Mouse (Mus musculus) thymus, adult 2 months (tissue): ENCODE results near the gene Blvrb.

Experiments
- CTCF ChIP-seq: fragments of 200-500 bp; IDR thresholded peaks from 2 replicates; pipeline ENCODE4 v1.5.1; 2012; ENCODE audit warnings: mild to moderate bottlenecking, control low read depth, low read length, moderate library complexity, borderline replicate concordance; ENCODE audit not compliant: control insufficient read depth, poor library complexity, insufficient read depth; ENCODE audit errors: extremely low read depth
- POLR2A ChIP-seq: fragments of 200-500 bp; IDR thresholded peaks from 2 replicates; pipeline ENCODE4 v1.6.1; 2012; ENCODE audit warnings: mild to moderate bottlenecking, low read length, control low read depth, moderate library complexity; ENCODE audit not compliant: control insufficient read depth, poor library complexity, insufficient read depth; ENCODE audit errors: extremely low read depth

DNA sequence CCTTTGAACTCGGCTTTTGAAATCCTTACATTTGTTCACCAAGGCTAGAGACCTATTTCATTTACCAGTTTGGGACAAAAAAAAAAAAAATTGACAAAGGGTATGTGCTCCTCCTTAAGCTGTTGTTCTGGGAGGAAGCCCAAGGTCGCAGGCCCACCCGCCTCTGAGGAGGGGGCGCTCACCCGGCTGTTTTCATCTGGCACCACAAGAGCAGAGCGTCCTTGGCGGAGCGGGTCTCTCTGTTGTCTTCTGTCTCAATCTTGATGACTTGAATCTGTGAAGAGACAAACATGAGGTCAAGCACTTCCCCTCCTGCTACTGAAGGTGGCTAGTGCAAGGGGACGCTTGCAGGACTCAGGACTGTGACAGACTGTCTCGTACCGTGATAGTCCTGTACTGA is 19.8 kb upstream of the Blvrb start:
- TF ChIP-seq CTCF (no peak), POLR2A (no peak)
